Mouse (Mus musculus): ENCODE results near the gene Acsl3. TPM values are rescaled to one million over a fixed set of nuclear protein-coding genes. Genes with fewer than 3 reads are reported as not detected.

The Acsl3 gene
- polyA plus RNA-seq, 1 experiment from 2014 or later, result 55.5 TPM

Other genes with a start within 250 kb of the Acsl3 start
- 125 and 127 TPM in 2 replicates for gene Farsb, start 168.9 kb upstream of the Acsl3 start, polyA plus RNA-seq (2015; fragmentation: Nextera tagmentation; extraction: Ambion mirVana)
- gene Mogat1, start 146.8 kb upstream of the Acsl3 start, polyA plus RNA-seq (2015; fragmentation: Nextera tagmentation; extraction: Ambion mirVana), result 0.15 and 0.19 TPM in 2 replicates
- 0.06 and 0.07 TPM in 2 replicates for gene BC035947, start 145.7 kb upstream of the Acsl3 start, polyA plus RNA-seq (2015; fragmentation: Nextera tagmentation; extraction: Ambion mirVana)
- 2.7 and 3.6 TPM in 2 replicates for gene Utp14b, start 213 bp downstream of the Acsl3 start, polyA plus RNA-seq (2015; fragmentation: Nextera tagmentation; extraction: Ambion mirVana)
- gene Kcne4, start 158.9 kb downstream of the Acsl3 start, polyA plus RNA-seq (2015; fragmentation: Nextera tagmentation; extraction: Ambion mirVana), result 28.8 and 29.6 TPM in 2 replicates